Mouse (Mus musculus) ES-E14 (cell line): ENCODE data around the gene Sik3. TPM values are rescaled to one million over a fixed set of nuclear protein-coding genes. Genes with fewer than 3 reads are reported as not detected.
"Not testable (repeated sequence)": the region's sequence is repeated elsewhere in the genome, so short reads cannot be mapped to it uniquely, and the experiment has no call there.

ENCODE experiments used
- DNase-seq: peaks from one replicate; pipeline ENCODE4 v3.0.0-alpha.2; 2013; ENCODE audit warnings: low read depth, low spot score
- H3K27ac ChIP-seq: 2 replicates; pipeline ENCODE4 v1.5.1; 2012; ENCODE audit warnings: low read depth, mild to moderate bottlenecking, low read length, moderate library complexity, mixed read lengths; ENCODE audit not compliant: poor library complexity, insufficient read depth, severe bottlenecking
- H3K36me3 ChIP-seq: 2 replicates; pipeline ENCODE4 v1.6.1; 2012; ENCODE audit warnings: mild to moderate bottlenecking, low read length, moderate library complexity, mixed read lengths; ENCODE audit not compliant: control insufficient read depth, poor library complexity, insufficient read depth, severe bottlenecking
- H3K4me1 ChIP-seq, 2 experiments: fragments of 150-350 bp in 1 of 2; sonication (generic) in 1 of 2; 2 replicates each; pipeline ENCODE4 v1.6.1; 2012; ENCODE audit warnings: low read length in 2 of 2, mild to moderate bottlenecking in 1 of 2, mixed read lengths in 1 of 2; ENCODE audit not compliant: control insufficient read depth in 2 of 2, insufficient read depth in 2 of 2, poor library complexity in 1 of 2
- H3K4me3 ChIP-seq, 2 experiments: fragments of 150-350 bp in 1 of 2; sonication (generic) in 1 of 2; 2 replicates each; pipeline ENCODE4 v1.5.1; 2012; ENCODE audit warnings: low read length in 2 of 2, low read depth in 1 of 2, mild to moderate bottlenecking in 1 of 2, mixed read lengths in 1 of 2; ENCODE audit not compliant: insufficient read depth in 1 of 2, poor library complexity in 1 of 2, severe bottlenecking in 1 of 2
- H3K9ac ChIP-seq: 2 replicates; pipeline ENCODE4 v1.6.1; 2012; ENCODE audit warnings: low read depth, mild to moderate bottlenecking, low read length, mixed read lengths; ENCODE audit not compliant: poor library complexity, insufficient read depth, severe bottlenecking
- H3K9me3 ChIP-seq: fragments of 150-350 bp; sonication (generic); 2 replicates; pipeline ENCODE4 v1.6.1; 2012; ENCODE audit warnings: low read depth, mild to moderate bottlenecking, low read length; ENCODE audit not compliant: control insufficient read depth, insufficient read depth
- CHD2 ChIP-seq: IDR thresholded peaks from 2 replicates; pipeline ENCODE4 v1.6.1; 2014; ENCODE audit warnings: mild to moderate bottlenecking, low read depth, low read length, inconsistent platforms
- HCFC1 ChIP-seq: IDR thresholded peaks from 2 replicates; pipeline ENCODE4 v1.6.1; 2012; ENCODE audit warnings: low read length, inconsistent platforms, borderline replicate concordance; ENCODE audit not compliant: insufficient read depth
- MAFK ChIP-seq: IDR thresholded peaks from 2 replicates; pipeline ENCODE4 v1.6.1; 2014; ENCODE audit warnings: mild to moderate bottlenecking, low read depth, low read length, inconsistent platforms; ENCODE audit not compliant: insufficient read depth
- ZC3H11A ChIP-seq: IDR thresholded peaks from 2 replicates; pipeline ENCODE4 v1.6.1; 2012; ENCODE audit warnings: low read depth, mild to moderate bottlenecking, inconsistent platforms, low read length, borderline replicate concordance
- ZNF384 ChIP-seq: IDR thresholded peaks from 2 replicates; pipeline ENCODE4 v1.6.1; 2012; ENCODE audit warnings: low read depth, low read length, inconsistent platforms
- in situ Hi-C, 2 experiments: fragments of 600-800 bp; cut with MboI; formaldehyde crosslinking; loops; one replicate each; pipeline ENCODE4 v1.15.1; 2025; ENCODE audit warnings: low sequenced_read_pairs in 2 of 2, inconsistent platforms in 1 of 2; ENCODE audit not compliant: unreplicated experiment in 2 of 2
- total RNA-seq: library from RNA; depleted of rRNA; stranded (reverse); fragments of 300-350 nt; gene quantifications from 2 replicates; pipeline ENCODE4 v1.2.3, GENCODE M21; 2012

Gene Sik3
- total RNA-seq, 1 experiment = 18.9 TPM

- H3K36me3 ChIP-seq = no peaks in the 10 kb centered on the region; the same call in none of the 2 replicates
- H3K4me1 ChIP-seq = peaks cover 8 to 21% of the 10 kb centered on the region in 2 experiments
- TF ChIP-seq HCFC1 (no peak), ZNF384 (no peak), ZC3H11A (no peak), MAFK (no peak), CHD2 (no peak)
- 0 out of 2 replicates have a peak overlapping the region, but pooled peaks have one; percentile 1 for H3K9ac ChIP-seq
- peak overlapping the region; percentile 53 for H3K27ac ChIP-seq
- no peak overlapping the region for H3K4me3 ChIP-seq
- no peak for DNase-seq
- in situ Hi-C loops = no loop called here
- H3K9me3 ChIP-seq = no peaks in the 10 kb centered on the region
These were observed 142.4 kb downstream of the Sik3 start for GRCm38 (mm10) chr9:46155026-46155425.

GRCm38 (mm10) chr9:46155818-46156217 lies 143.2 kb downstream of the Sik3 start:
- H3K4me3 ChIP-seq, in situ Hi-C loops, H3K27ac ChIP-seq, H3K9ac ChIP-seq, H3K9me3 ChIP-seq, DNase-seq, H3K36me3 ChIP-seq: not testable (repeated sequence)
- peaks cover 4 to 19% of the 10 kb centered on the region in 2 experiments for H3K4me1 ChIP-seq

GRCm38 (mm10) chr9:46156711-46157110 lies 144.1 kb downstream of the Sik3 start:
- no peak for DNase-seq
- no peak overlapping the region; the same call in 1 of the 2 replicates for H3K27ac ChIP-seq
- TF ChIP-seq HCFC1 (no peak), ZNF384 (no peak), CHD2 (no peak), ZC3H11A (no peak), MAFK (no peak)

GRCm38 (mm10) chr9:46158273-46158813 lies 145.7 kb downstream of the Sik3 start:
- no peak overlapping the region for H3K4me3 ChIP-seq
- in situ Hi-C loops = no loop called here
- peaks cover 0 to 13% of the 10 kb centered on the region in 2 experiments; a peak in 3 of 4 replicates for H3K4me1 ChIP-seq
- H3K9ac ChIP-seq = no peak overlapping the region
- H3K27ac ChIP-seq = no peak overlapping the region
- no peak for DNase-seq
- H3K36me3 ChIP-seq = no peaks in the 10 kb centered on the region; the same call in none of the 2 replicates
- H3K9me3 ChIP-seq = no peaks in the 10 kb centered on the region
- TF ChIP-seq ZNF384 (no peak), HCFC1 (no peak)

More at GRCm38 (mm10) chr9:46156711-46157110, 144.1 kb downstream of the Sik3 start:
- 0 out of 2 replicates have a peak overlapping the region, but pooled peaks have one; percentile 7 for H3K9ac ChIP-seq
- no peaks in the 10 kb centered on the region; the same call in none of the 2 replicates for H3K36me3 ChIP-seq
- H3K4me3 ChIP-seq = no peak overlapping the region
- in situ Hi-C loops = no loop called here
- H3K4me1 ChIP-seq = peaks cover 4 to 14% of the 10 kb centered on the region in 2 experiments
- H3K9me3 ChIP-seq = no peaks in the 10 kb centered on the region

- Histone ChIP-seq H3K27ac (no peak overlapping the region), H3K4me3 (no peak overlapping the region), H3K36me3 (no peaks in the 10 kb centered on the region), H3K4me1 (no peaks in the 10 kb centered on the region), H3K9ac (no peak overlapping the region), H3K9me3 (no peaks in the 10 kb centered on the region)
- DNase-seq = no peak
- TF ChIP-seq HCFC1 (no peak), MAFK (no peak), ZNF384 (no peak), ZC3H11A (no peak)
- in situ Hi-C loops = no loop called here
These were observed 150.8 kb downstream of the Sik3 start for GRCm38 (mm10) chr9:46163430-46163829.
